Mouse (Mus musculus) subcutaneous adipose tissue, adult 2 months (tissue): ENCODE data around the gene Pdk1. TPM values are rescaled to one million over a fixed set of nuclear protein-coding genes. Genes with fewer than 3 reads are reported as not detected.

Experiments
- polyA plus RNA-seq: library from polyadenylated mRNA; depleted of rRNA; stranded (reverse); fragments of >200 nt; gene quantifications from 2 replicates; pipeline ENCODE4 v1.2.3, GENCODE M21; 2012; ENCODE audit warnings: low replicate concordance; rRNA removed

Pdk1 gene
- 17.0 and 18.4 TPM in 2 replicates for polyA plus RNA-seq

DNA sequence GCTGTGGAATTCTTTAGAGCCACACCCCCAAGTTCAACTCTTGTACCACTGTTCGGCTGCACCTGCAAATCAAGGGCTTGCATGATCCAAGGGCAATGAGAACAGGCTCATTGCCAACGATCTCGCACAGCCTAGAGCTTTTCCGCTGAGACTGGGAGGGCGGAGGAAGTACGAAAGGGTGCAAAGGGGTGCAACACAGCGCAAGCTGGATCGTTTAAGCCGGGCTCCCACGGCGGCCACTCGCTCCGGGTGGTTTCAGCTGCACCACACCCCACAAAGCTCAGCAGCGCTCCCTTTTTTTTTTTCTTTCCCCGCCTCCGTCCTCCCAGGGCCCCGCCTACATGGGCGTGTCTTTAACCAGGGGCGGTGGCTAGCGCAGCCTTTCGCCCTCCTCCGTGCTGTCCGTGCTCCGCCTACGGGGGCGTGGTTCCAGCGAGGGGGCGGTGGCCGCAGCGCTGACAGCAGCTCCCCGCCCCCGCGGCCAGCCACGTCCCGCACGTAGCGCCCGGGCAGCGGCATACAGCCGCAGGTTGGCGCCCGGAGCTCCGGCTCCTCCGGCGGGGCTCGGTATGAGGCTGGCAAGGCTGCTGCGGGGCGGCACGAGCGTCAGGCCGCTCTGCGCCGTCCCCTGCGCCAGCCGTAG lies at the start of gene Pdk1:
Gene Pdk1, plus strand, starts transcription at position 424 of the 643 bp plus-strand sequence.

Other genes starting within 250 kb of the Pdk1 start
- gene Itga6, start 127.6 kb upstream of the Pdk1 start, polyA plus RNA-seq = 61.3 and 101 TPM in 2 replicates
- gene Rapgef4, start 108.0 kb downstream of the Pdk1 start, polyA plus RNA-seq = 2.0 and 8.9 TPM in 2 replicates